8 mouse cellular contexts compared by ENCODE assay signal in the genomic region with DNA sequence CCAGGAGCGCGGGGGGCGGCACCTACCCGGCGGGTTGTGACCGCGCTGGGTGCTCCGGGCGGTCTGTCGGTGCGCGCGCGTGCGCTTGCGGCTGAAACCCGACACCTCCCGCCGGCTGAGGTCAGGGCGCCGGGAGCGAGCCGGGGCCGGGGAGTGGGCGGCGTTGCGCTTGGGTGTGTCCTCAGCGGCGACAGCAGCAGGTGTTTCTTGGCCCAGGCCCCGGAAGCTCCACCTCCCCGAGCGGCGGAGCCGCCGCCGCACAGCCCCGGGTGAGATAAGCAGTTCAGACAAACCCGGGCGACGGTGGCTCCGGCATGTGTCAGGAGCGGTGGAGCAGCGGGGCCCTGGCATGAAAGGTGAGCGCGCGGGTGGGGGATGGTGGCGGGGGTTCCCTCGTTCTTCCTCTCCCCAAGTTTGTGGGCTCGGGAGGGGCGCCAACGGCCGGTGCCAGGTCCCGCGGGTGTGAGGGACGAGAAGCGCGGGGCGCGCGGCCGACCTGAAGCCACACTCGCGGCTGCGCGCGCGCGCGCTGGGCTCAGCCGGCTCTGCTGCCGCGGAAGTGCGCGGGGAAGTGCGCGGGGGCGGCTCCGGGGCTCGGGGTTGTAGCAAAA. TPM values are rescaled to one million over a fixed set of nuclear protein-coding genes. Genes with fewer than 3 reads are reported as not detected.
DNase-seq lines count a peak whose midpoint lies in the region; ATAC-seq and TF ChIP-seq lines count a peak whose summit lies in the region.

No protein-coding gene starts in this region.

- no peaks in the 10 kb centered on the region for H3K9me3 ChIP-seq in liver, embryonic 16.5 days (replicated peaks; ENCODE audit: control insufficient read depth, low read length)
- no peaks in the 10 kb centered on the region for H3K9me3 ChIP-seq in neural tube, embryonic 12.5 days
- H3K9me3 ChIP-seq in stomach, postnatal 0 days (ENCODE audit: control insufficient read depth, low read length): no peaks in the 10 kb centered on the region

- no peak for TF ChIP-seq POLR2A in kidney, adult 2 months (IDR thresholded peaks at IDR 0.05; ENCODE audit: low read depth, low read length)

- peak; percentile 83 for ATAC-seq in liver, embryonic 16.5 days (ENCODE audit: low read depth)
- ATAC-seq in neural tube, embryonic 12.5 days (ENCODE audit: low FRiP score, low read depth): peak; percentile 16; the same call in 1 of the 2 replicates
- ATAC-seq in stomach, postnatal 0 days (ENCODE audit: low FRiP score, low TSS enrichment): peak; percentile 79

- DNase-seq in 3T3-L1 (ENCODE audit: low read depth, low spot score): peak; percentile 73
- DNase-seq in adipocyte (ENCODE audit: low spot score): peak; percentile 73
- peak; percentile 84 for DNase-seq in embryo, embryonic 10.5 days (ENCODE audit: low spot score)
- peak; percentile 80 for DNase-seq in heart, adult 8-10 months (ENCODE audit: low spot score)
- DNase-seq in kidney, adult 2 months: peak; percentile 92
- DNase-seq in stomach, postnatal 0 days (ENCODE audit: low spot score): peak; percentile 97

- H3K36me3 ChIP-seq in kidney, adult 2 months (ENCODE audit: control insufficient read depth, insufficient read depth, low read length): no peaks in the 10 kb centered on the region
- H3K36me3 ChIP-seq in liver, embryonic 16.5 days (ENCODE audit: control insufficient read depth, insufficient read depth): no peaks in the 10 kb centered on the region
- H3K36me3 ChIP-seq in neural tube, embryonic 12.5 days: no peaks in the 10 kb centered on the region
- no peaks in the 10 kb centered on the region for H3K36me3 ChIP-seq in stomach, postnatal 0 days (ENCODE audit: control insufficient read depth, insufficient read depth, low read length)

- 1% methylated on average over 76 of the region's 79 CpGs for WGBS in kidney, adult 2 months
- WGBS in liver, embryonic 16.5 days (ENCODE audit: insufficient replicate concordance): under 1% methylated on average over 76 of the region's 79 CpGs
- under 1% methylated on average over 56 of the region's 79 CpGs for WGBS in neural tube, embryonic 12.5 days
- 1% methylated on average over 73 of the region's 79 CpGs for WGBS in stomach, postnatal 0 days

- peaks cover 31% of the 10 kb centered on the region for H3K4me1 ChIP-seq in kidney, adult 2 months (ENCODE audit: control insufficient read depth, insufficient read depth, low read length)
- peaks cover 89% of the 10 kb centered on the region for H3K4me1 ChIP-seq in liver, embryonic 16.5 days (ENCODE audit: control insufficient read depth, low read depth, low read length)
- peaks cover 93% of the 10 kb centered on the region for H3K4me1 ChIP-seq in neural tube, embryonic 12.5 days
- H3K4me1 ChIP-seq in stomach, postnatal 0 days (replicated peaks; ENCODE audit: control insufficient read depth, insufficient read depth): peaks cover 14% of the 10 kb centered on the region

- H3K4me2 ChIP-seq in liver, embryonic 16.5 days (ENCODE audit: low read depth, low read length): peak overlapping the region; percentile 99
- H3K4me2 ChIP-seq in neural tube, embryonic 12.5 days (replicated peaks): peak overlapping the region; percentile 97
- H3K4me2 ChIP-seq in stomach, postnatal 0 days (replicated peaks; ENCODE audit: low read depth): peak overlapping the region; percentile 97

- no peak for TF ChIP-seq CTCF in kidney, adult 2 months (conservative IDR thresholded peaks at IDR 0.05; ENCODE audit: insufficient read depth, insufficient read length, low read depth, low read length)
- no peak for TF ChIP-seq CTCF in stomach, postnatal 0 days (IDR thresholded peaks at IDR 0.05; ENCODE audit: low read depth)

- peak overlapping the region; percentile 70 for H3K4me3 ChIP-seq in kidney, adult 2 months (ENCODE audit: insufficient read depth, low read depth, low read length)
- peak overlapping the region; percentile 95 for H3K4me3 ChIP-seq in liver, embryonic 16.5 days (ENCODE audit: low read depth, low read length)
- peak overlapping the region; percentile 64 for H3K4me3 ChIP-seq in neural tube, embryonic 12.5 days
- H3K4me3 ChIP-seq in stomach, postnatal 0 days (ENCODE audit: low read depth, low read length): peak overlapping the region; percentile 64

- no peaks in the 10 kb centered on the region for H3K27me3 ChIP-seq in kidney, adult 2 months (replicated peaks; ENCODE audit: control insufficient read depth, insufficient read depth, low read length)
- H3K27me3 ChIP-seq in liver, embryonic 16.5 days (ENCODE audit: control insufficient read depth, insufficient read depth, low read depth, low read length): no peaks in the 10 kb centered on the region
- no peaks in the 10 kb centered on the region for H3K27me3 ChIP-seq in neural tube, embryonic 12.5 days (replicated peaks)
- H3K27me3 ChIP-seq in stomach, postnatal 0 days (ENCODE audit: control insufficient read depth, insufficient read depth, low read length): no peaks in the 10 kb centered on the region

- peak overlapping the region; percentile 94 for H3K9ac ChIP-seq in liver, embryonic 16.5 days (ENCODE audit: low read depth, low read length)
- peak overlapping the region; percentile 86 for H3K9ac ChIP-seq in neural tube, embryonic 12.5 days
- H3K9ac ChIP-seq in stomach, postnatal 0 days (ENCODE audit: low read length): peak overlapping the region; percentile 77

- H3K27ac ChIP-seq in kidney, adult 2 months (ENCODE audit: insufficient read depth, low read depth, low read length): peak overlapping the region; percentile 65
- H3K27ac ChIP-seq in liver, embryonic 16.5 days (ENCODE audit: low read length): peak overlapping the region; percentile 95
- peak overlapping the region; percentile 97 for H3K27ac ChIP-seq in neural tube, embryonic 12.5 days
- peak overlapping the region; percentile 96 for H3K27ac ChIP-seq in stomach, postnatal 0 days (replicated peaks)

- TF ChIP-seq EP300 in stomach, postnatal 0 days (optimal IDR thresholded peaks at IDR 0.05): no peak

RNA-seq across cellular contexts. Expression of a gene that starts 51.8 kb away (rescaled TPM):
- total RNA-seq in heart, adult 8-10 months (2022): 1 to 10 TPM in 3 of 4 experiments, under 1 TPM in 1; 0.98 to 1.7 (median 1.7) TPM
- 6.4 and 6.9 TPM in 2 replicates for polyA plus RNA-seq in kidney, adult 2 months (2012; rRNA removed)
- 40.6 and 43.3 TPM in 2 replicates for polyA plus RNA-seq in liver, embryonic 16.5 days (2015; fragmentation: Nextera tagmentation; extraction: Ambion mirVana)
- polyA plus RNA-seq in neural tube, embryonic 12.5 days (2016; fragmentation: Nextera tagmentation; extraction: Ambion mirVana): 53.4 and 54.7 TPM in 2 replicates
- 31.0 and 35.5 TPM in 2 replicates for polyA plus RNA-seq in stomach, postnatal 0 days (2015; fragmentation: Nextera tagmentation; extraction: Ambion mirVana)

Comparison
In these comparisons a context has a peak if more than half of its experiments do, and no peak if none do; other contexts are left out.
1. Peak in every context shown above with its lines: DNase-seq, ATAC-seq, H3K4me3 ChIP-seq and H3K27ac ChIP-seq.
2. ATAC-seq: peak in every context shown above with its lines; median percentile 83 in liver, embryonic 16.5 days; 79 in stomach, postnatal 0 days; 16 in neural tube, embryonic 12.5 days.